Mouse (Mus musculus) right cerebral cortex, postnatal 25 days (tissue): ENCODE data around the gene Foxm1.
A peak's percentile ranks its signal among the peaks of the same experiment; 100 is the strongest.

Source experiments
- DNase-seq: peaks from one replicate; pipeline ENCODE4 v3.0.0; 2022

Gene Foxm1

GRCm38 (mm10) chr6:128362381-128363006 is at the start of gene Foxm1, which contains the start of gene Rhno1:
TSS of gene Foxm1 (plus strand) at chr6:128362967.
TSS of gene Rhno1 (minus strand) at chr6:128362911.
- peak; percentile 83 for DNase-seq

- DNase-seq: no peak
Observed at GRCm38 (mm10) chr6:128314796-128315195, 48.0 kb upstream of the Foxm1 start.

GRCm38 (mm10) chr6:128315597-128315996 is 47.2 kb upstream of the Foxm1 start:
- DNase-seq: no peak

GRCm38 (mm10) chr6:128318317-128318716 is 44.5 kb upstream of the Foxm1 start:
- peak; percentile 29 for DNase-seq

GRCm38 (mm10) chr6:128334397-128335124 is 28.2 kb upstream of the Foxm1 start:
- DNase-seq: peak; percentile 62

GRCm38 (mm10) chr6:128337467-128337866 is 25.3 kb upstream of the Foxm1 start:
- DNase-seq: no peak

- no peak for DNase-seq
Observed at GRCm38 (mm10) chr6:128338876-128339275, 23.9 kb upstream of the Foxm1 start.

- DNase-seq: no peak
Observed at GRCm38 (mm10) chr6:128341956-128342723, 20.6 kb upstream of the Foxm1 start.

- no peak for DNase-seq
Observed at GRCm38 (mm10) chr6:128345623-128346022, 17.1 kb upstream of the Foxm1 start.

- no peak for DNase-seq
Observed at GRCm38 (mm10) chr6:128346782-128347181, 16.0 kb upstream of the Foxm1 start.

GRCm38 (mm10) chr6:128349711-128350110 is 13.1 kb upstream of the Foxm1 start:
- no peak for DNase-seq

- DNase-seq: no peak
Observed at GRCm38 (mm10) chr6:128354140-128354539, 8.6 kb upstream of the Foxm1 start.

GRCm38 (mm10) chr6:128355201-128355681 is 7.5 kb upstream of the Foxm1 start:
- no peak for DNase-seq

- peak; percentile 97 for DNase-seq
Observed at GRCm38 (mm10) chr6:128355726-128356416, 6.9 kb upstream of the Foxm1 start, which contains the start of gene Tulp3. TSS of gene Tulp3 (minus strand) at chr6:128355851.

GRCm38 (mm10) chr6:128358999-128359398 is 3.8 kb upstream of the Foxm1 start:
- peak; percentile 68 for DNase-seq

- no peak for DNase-seq
Observed at GRCm38 (mm10) chr6:128361901-128362300, 866 bp upstream of the Foxm1 start.

GRCm38 (mm10) chr6:128363007-128363825 is 449 bp downstream of the Foxm1 start:
- DNase-seq: peak; percentile 18

- no peak for DNase-seq
Observed at GRCm38 (mm10) chr6:128364721-128365120, 2.0 kb downstream of the Foxm1 start.

GRCm38 (mm10) chr6:128366466-128366865 is 3.7 kb downstream of the Foxm1 start:
- no peak for DNase-seq

- DNase-seq: no peak
Observed at GRCm38 (mm10) chr6:128370040-128370439, 7.3 kb downstream of the Foxm1 start.

GRCm38 (mm10) chr6:128375192-128375591 is 12.4 kb downstream of the Foxm1 start, which contains the start of the genes Tex52 and Gm44596:
TSS of gene Tex52 (plus strand) at chr6:128375456.
TSS of gene Gm44596 (plus strand) at chr6:128375503.
- DNase-seq: peak; percentile 32
